8 mouse cellular contexts compared by ENCODE assay signal in the genomic region with DNA sequence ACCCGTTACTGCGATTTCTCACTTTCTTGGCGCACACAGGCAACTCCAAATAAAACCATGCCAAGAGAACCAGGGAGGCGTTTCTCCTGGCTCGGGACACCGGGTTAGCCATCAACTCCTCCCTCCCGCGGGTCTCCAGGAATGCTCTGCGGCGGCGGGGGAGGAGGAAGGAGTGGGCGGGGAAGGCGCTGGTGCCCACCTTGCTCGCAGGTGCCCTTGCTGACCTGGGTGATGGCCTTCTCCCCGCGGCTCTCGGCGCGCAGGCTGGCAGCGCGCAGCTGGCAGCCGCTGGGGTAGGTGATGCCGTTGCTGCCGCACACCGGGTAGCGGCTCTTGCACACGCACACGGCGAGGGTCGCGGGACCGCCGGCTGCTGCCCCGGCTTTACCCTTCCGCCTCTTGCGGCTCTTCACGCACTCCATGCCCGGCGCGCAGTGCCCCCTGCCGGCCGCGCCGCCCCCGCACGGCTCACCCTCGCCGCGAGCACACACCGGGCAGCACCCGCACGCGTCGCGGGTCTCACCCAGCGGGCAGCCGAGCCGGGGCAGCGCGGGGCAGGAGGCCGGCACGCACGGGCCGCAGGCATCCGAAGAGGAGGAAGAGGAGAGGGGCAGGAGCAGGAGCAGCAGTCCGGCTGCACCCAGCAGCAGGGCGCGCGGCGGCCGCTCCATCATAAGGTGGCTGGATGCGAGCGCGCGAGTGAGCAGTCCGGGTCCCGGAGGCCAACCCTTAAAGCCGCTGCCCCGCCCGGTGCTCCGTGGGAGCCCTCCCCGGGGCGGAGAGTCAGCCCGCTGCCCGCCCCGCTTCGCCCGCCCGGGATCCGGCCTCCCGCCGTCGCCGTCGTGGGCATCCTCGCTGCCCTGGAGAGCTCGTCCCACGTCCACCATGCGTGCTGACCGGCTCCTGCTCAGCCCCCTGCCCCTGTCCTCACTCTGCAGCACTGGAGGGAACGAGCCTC. TPM values are rescaled to one million over a fixed set of nuclear protein-coding genes. Genes with fewer than 3 reads are reported as not detected.
DNase-seq lines count a peak whose midpoint lies in the region; ATAC-seq and TF ChIP-seq lines count a peak whose summit lies in the region.

Igfbp7 (minus strand) TSS at position 701 of the 958 bp plus-strand sequence.

- no peaks in the 10 kb centered on the region for H3K4me1 ChIP-seq in ES-E14 (ENCODE audit: control insufficient read depth in 2 of 2, insufficient read depth in 2 of 2, low read length in 2 of 2, poor library complexity in 1 of 2)
- H3K4me1 ChIP-seq in brown adipose tissue, adult 24 weeks (ENCODE audit: control insufficient read depth, insufficient read depth, insufficient read length, low read length), result peaks cover 8% of the 10 kb centered on the region
- H3K4me1 ChIP-seq in lung, embryonic 14.5 days (ENCODE audit: insufficient read depth), result peaks cover 8% of the 10 kb centered on the region; the same call in 1 of the 2 replicates

- peak; percentile 47 to 71; a peak in 3 of 4 replicates for ATAC-seq in hematopoietic stem cell, adult 5-6 weeks (replicated peaks in 1 of 2; ENCODE audit: insufficient read depth in 1 of 2, low FRiP score in 2 of 2, low TSS enrichment in 1 of 2, low read depth in 1 of 2, poor library complexity in 2 of 2, severe bottlenecking in 2 of 2)
- peak; percentile 94 for ATAC-seq in lung, embryonic 14.5 days (ENCODE audit: insufficient read depth)

- in situ Hi-C loops in ES-E14 (cut with MboI; ENCODE audit: low sequenced_read_pairs in 2 of 2, unreplicated experiment in 2 of 2), result no loop called here

- no peak within 1 kb of the TSS for H3K27ac ChIP-seq in ES-E14 (ENCODE audit: insufficient read depth, low read depth, low read length, poor library complexity, severe bottlenecking)
- H3K27ac ChIP-seq in brown adipose tissue, adult 24 weeks (replicated peaks; ENCODE audit: low read depth, low read length), result peak within 1 kb of the TSS; percentile 89
- H3K27ac ChIP-seq in lung, embryonic 14.5 days (ENCODE audit: low read depth), result no peak within 1 kb of the TSS

- peak; percentile 51 for DNase-seq in ES-E14 (ENCODE audit: low read depth, low spot score)
- peak; percentile 17 to 65 for DNase-seq in frontal cortex, postnatal 10 days (ENCODE audit: low spot score in 2 of 2)
- DNase-seq in layer of hippocampus, adult 8-10 months (ENCODE audit: low spot score in 2 of 2), result peak in 1 of 2 experiments; percentile 25
- DNase-seq in lung, embryonic 14.5 days, result peak; percentile 83
- DNase-seq in ovary, adult 18-20 months (ENCODE audit: low spot score), result peak; percentile 69
- DNase-seq in thymus, postnatal 14 days, result peak; percentile 63

- no peaks in the 10 kb centered on the region for H3K9me3 ChIP-seq in ES-E14 (ENCODE audit: control insufficient read depth, insufficient read depth, low read depth, low read length)
- no peaks in the 10 kb centered on the region for H3K9me3 ChIP-seq in lung, embryonic 14.5 days (ENCODE audit: low read depth, low read length)

- 5% methylated on average over 91 of the region's 101 CpGs for WGBS in lung, embryonic 14.5 days

- peak within 1 kb of the TSS; percentile 71 for H3K9ac ChIP-seq in ES-E14 (ENCODE audit: insufficient read depth, low read depth, low read length, poor library complexity, severe bottlenecking)
- H3K9ac ChIP-seq in lung, embryonic 14.5 days, result peak within 1 kb of the TSS; percentile 56

- no peaks in the 10 kb centered on the region; the same call in 1 of the 2 replicates for H3K27me3 ChIP-seq in lung, embryonic 14.5 days (ENCODE audit: insufficient read depth, low read length)

- peak within 1 kb of the TSS; percentile 95 for H3K4me2 ChIP-seq in lung, embryonic 14.5 days

- TF ChIP-seq CTCF in lung, embryonic 14.5 days (IDR thresholded peaks at IDR 0.05; ENCODE audit: low read depth), result peak; percentile 45

- H3K4me3 ChIP-seq in ES-E14 (ENCODE audit: insufficient read depth in 1 of 2, low read depth in 1 of 2, low read length in 2 of 2, poor library complexity in 1 of 2, severe bottlenecking in 1 of 2), result peak within 1 kb of the TSS; percentile 83 to 91
- peak within 1 kb of the TSS; percentile 70 for H3K4me3 ChIP-seq in brown adipose tissue, adult 24 weeks (ENCODE audit: insufficient read depth, low read depth, low read length)
- H3K4me3 ChIP-seq in lung, embryonic 14.5 days (ENCODE audit: low read depth, low read length), result peak within 1 kb of the TSS; percentile 55

- H3K36me3 ChIP-seq in ES-E14 (ENCODE audit: control insufficient read depth, insufficient read depth, low read length, poor library complexity, severe bottlenecking), result no peaks in the 10 kb centered on the region
- H3K36me3 ChIP-seq in lung, embryonic 14.5 days (ENCODE audit: insufficient read depth), result no peaks in the 10 kb centered on the region

TF ChIP-seq in ES-E14, 5 proteins besides CTCF, POLR2A, EP300 and RAD21:
- TF ChIP-seq HCFC1 (IDR thresholded peaks at IDR 0.05; ENCODE audit: borderline replicate concordance, insufficient read depth, low read length) (no peak), ZC3H11A (IDR thresholded peaks at IDR 0.05; ENCODE audit: borderline replicate concordance, low read depth, low read length) (no peak), MAFK (IDR thresholded peaks at IDR 0.05; ENCODE audit: insufficient read depth, low read depth, low read length) (no peak), ZNF384 (IDR thresholded peaks at IDR 0.05; ENCODE audit: low read depth, low read length) (no peak), CHD2 (IDR thresholded peaks at IDR 0.05; ENCODE audit: low read depth, low read length) (no peak)

RNA-seq across cellular contexts. Expression of gene Igfbp7, which starts in this region (rescaled TPM):
- total RNA-seq in ES-E14 (2012; rRNA removed), result 23.4 and 65.2 TPM in 2 replicates
- 85.5 and 137 TPM in 2 replicates for polyA plus RNA-seq in brown adipose tissue, adult 24 weeks (2012; ENCODE audit: insufficient read depth, insufficient read length, missing spikeins)
- total RNA-seq in hematopoietic stem cell, adult 5-6 weeks (2017), result 0.56 and 1.7 TPM in 2 replicates
- 10 to 100 TPM; 19.3 to 31.5 (median 25.8) TPM for total RNA-seq in layer of hippocampus, adult 8-10 months (2022)
- 35.1 and 37.9 TPM in 2 replicates for polyA plus RNA-seq in lung, embryonic 14.5 days (2014; fragmentation: Nextera tagmentation; extraction: Ambion mirVana)
